Mouse (Mus musculus): Measurements from ENCODE around the gene Muc4. TPM values are rescaled to one million over a fixed set of nuclear protein-coding genes. Genes with fewer than 3 reads are reported as not detected.

Muc4 gene
- polyA plus RNA-seq, 1 experiment = 0.12 TPM

DNA sequence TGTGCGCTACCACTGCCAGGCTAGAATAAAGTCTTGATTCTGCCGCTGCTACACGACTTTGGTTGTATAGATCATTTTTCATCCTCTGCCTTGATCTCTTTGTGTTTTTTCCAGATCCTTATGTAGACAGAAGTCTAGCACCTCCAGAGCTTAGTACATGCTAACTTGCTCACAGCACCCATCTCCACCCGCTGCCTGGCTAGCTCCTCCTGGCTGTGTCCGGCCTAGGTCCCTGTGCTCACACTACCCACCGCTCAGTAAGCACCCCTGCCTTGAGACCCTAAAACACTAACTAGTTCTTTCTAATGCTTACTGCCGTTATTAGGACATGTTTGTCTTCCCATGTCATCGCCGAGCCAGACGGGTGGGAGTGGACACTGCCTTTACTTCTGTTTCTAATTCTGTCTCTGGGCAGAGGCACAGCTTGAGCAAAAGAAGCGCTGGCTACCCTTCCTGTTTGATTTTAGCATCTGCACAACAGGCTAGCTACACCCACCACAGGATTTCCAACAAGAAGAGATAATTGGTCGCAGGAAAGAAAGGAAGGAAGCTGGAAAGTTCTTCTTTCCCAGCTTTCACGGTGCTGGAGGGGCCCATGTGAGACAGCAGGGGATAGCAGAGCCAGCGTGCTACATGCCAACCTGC is 25.1 kb upstream of the Muc4 start:
- Histone ChIP-seq H3K36me3 (ENCODE audit: control insufficient read depth, insufficient read depth) (no peaks in the 10 kb centered on the region), H3K4me3 (no peak overlapping the region), H3K4me2 (ENCODE audit: low read depth) (no peak overlapping the region), H3K79me2 (ENCODE audit: control insufficient read depth, insufficient read depth) (no peaks in the 10 kb centered on the region), H3ac (ENCODE audit: control insufficient read depth, insufficient read length) (no peak overlapping the region), H3K27me3 (ENCODE audit: control insufficient read depth, insufficient read depth, insufficient read length) (no peaks in the 10 kb centered on the region)
- TF ChIP-seq MYOD1 (IDR thresholded peaks at IDR 0.05; ENCODE audit: control insufficient read depth in 1 of 3, insufficient read length in 2 of 3, low read depth in 2 of 3) = no peak
- no peak for TF ChIP-seq E2F4 (IDR thresholded peaks at IDR 0.05; ENCODE audit: insufficient read depth)
- no peak for TF ChIP-seq POLR2AphosphoS2 (IDR thresholded peaks at IDR 0.05; ENCODE audit: insufficient read length, low read depth)
- TF ChIP-seq MYOG (IDR thresholded peaks at IDR 0.05; ENCODE audit: control insufficient read depth in 1 of 3, insufficient read depth in 1 of 3, insufficient read length in 2 of 3, low read depth in 2 of 3) = no peak
- no peak for TF ChIP-seq USF1 (IDR thresholded peaks at IDR 0.05; ENCODE audit: low read depth)
- TF ChIP-seq SRF (IDR thresholded peaks at IDR 0.05; ENCODE audit: control insufficient read depth, insufficient read length, low read depth) = no peak
- TF ChIP-seq TCF3 (IDR thresholded peaks at IDR 0.05; ENCODE audit: insufficient read length, low read depth) = no peak
- TF ChIP-seq TCF12 (IDR thresholded peaks at IDR 0.05; ENCODE audit: insufficient read depth, poor library complexity, severe bottlenecking) = no peak
- no peak for TF ChIP-seq POLR2A (IDR thresholded peaks at IDR 0.05; ENCODE audit: insufficient read length, low read depth)
- TF ChIP-seq MAX (IDR thresholded peaks at IDR 0.05; ENCODE audit: low read depth) = no peak
- no peak for TF ChIP-seq REST (IDR thresholded peaks at IDR 0.05; ENCODE audit: insufficient read depth, insufficient read length)

- Histone ChIP-seq H3K36me3 (ENCODE audit: control insufficient read depth, insufficient read depth) (no peaks in the 10 kb centered on the region), H3K27me3 (ENCODE audit: control insufficient read depth, insufficient read depth, insufficient read length) (no peaks in the 10 kb centered on the region), H3K4me3 (no peak overlapping the region), H3K79me2 (ENCODE audit: control insufficient read depth, insufficient read depth) (no peaks in the 10 kb centered on the region), H3ac (ENCODE audit: control insufficient read depth, insufficient read length) (no peak overlapping the region), H3K4me2 (ENCODE audit: low read depth) (no peak overlapping the region)
- TF ChIP-seq TCF12 (IDR thresholded peaks at IDR 0.05; ENCODE audit: insufficient read depth, poor library complexity, severe bottlenecking) = no peak
- TF ChIP-seq USF1 (IDR thresholded peaks at IDR 0.05; ENCODE audit: low read depth) = no peak
- no peak for TF ChIP-seq POLR2AphosphoS2 (IDR thresholded peaks at IDR 0.05; ENCODE audit: insufficient read length, low read depth)
- TF ChIP-seq POLR2A (IDR thresholded peaks at IDR 0.05; ENCODE audit: insufficient read length, low read depth) = no peak
- TF ChIP-seq SRF (IDR thresholded peaks at IDR 0.05; ENCODE audit: control insufficient read depth, insufficient read length, low read depth) = no peak
- TF ChIP-seq REST (IDR thresholded peaks at IDR 0.05; ENCODE audit: insufficient read depth, insufficient read length) = no peak
- no peak for TF ChIP-seq E2F4 (IDR thresholded peaks at IDR 0.05; ENCODE audit: insufficient read depth)
- TF ChIP-seq MYOG (IDR thresholded peaks at IDR 0.05; ENCODE audit: control insufficient read depth in 1 of 3, insufficient read depth in 1 of 3, insufficient read length in 2 of 3, low read depth in 2 of 3) = no peak
- TF ChIP-seq MAX (IDR thresholded peaks at IDR 0.05; ENCODE audit: low read depth) = no peak
- no peak for TF ChIP-seq CEBPB (IDR thresholded peaks at IDR 0.05; ENCODE audit: insufficient read depth, poor library complexity, severe bottlenecking)
- no peak for TF ChIP-seq TCF3 (IDR thresholded peaks at IDR 0.05; ENCODE audit: insufficient read length, low read depth)
Measured at GRCm38 (mm10) chr16:32712202-32712601, 23.5 kb upstream of the Muc4 start.

GRCm38 (mm10) chr16:32713556-32713955 is 22.1 kb upstream of the Muc4 start:
- Histone ChIP-seq H3K79me2 (ENCODE audit: control insufficient read depth, insufficient read depth) (no peaks in the 10 kb centered on the region), H3K27me3 (ENCODE audit: control insufficient read depth, insufficient read depth, insufficient read length) (no peaks in the 10 kb centered on the region), H3K4me3 (no peak overlapping the region), H3K36me3 (ENCODE audit: control insufficient read depth, insufficient read depth) (no peaks in the 10 kb centered on the region), H3K4me2 (ENCODE audit: low read depth) (no peak overlapping the region), H3ac (ENCODE audit: control insufficient read depth, insufficient read length) (no peak overlapping the region)
- TF ChIP-seq CEBPB (IDR thresholded peaks at IDR 0.05; ENCODE audit: insufficient read depth, poor library complexity, severe bottlenecking) (no peak), MAX (IDR thresholded peaks at IDR 0.05; ENCODE audit: low read depth) (no peak), POLR2AphosphoS2 (IDR thresholded peaks at IDR 0.05; ENCODE audit: insufficient read length, low read depth) (no peak), POLR2A (IDR thresholded peaks at IDR 0.05; ENCODE audit: insufficient read length, low read depth) (no peak), MYOD1 (IDR thresholded peaks at IDR 0.05; ENCODE audit: control insufficient read depth in 1 of 3, insufficient read length in 2 of 3, low read depth in 2 of 3) (no peak), E2F4 (IDR thresholded peaks at IDR 0.05; ENCODE audit: insufficient read depth) (no peak), MYOG (IDR thresholded peaks at IDR 0.05; ENCODE audit: control insufficient read depth in 1 of 3, insufficient read depth in 1 of 3, insufficient read length in 2 of 3, low read depth in 2 of 3) (no peak), USF1 (IDR thresholded peaks at IDR 0.05; ENCODE audit: low read depth) (no peak), TCF12 (IDR thresholded peaks at IDR 0.05; ENCODE audit: insufficient read depth, poor library complexity, severe bottlenecking) (no peak), TCF3 (IDR thresholded peaks at IDR 0.05; ENCODE audit: insufficient read length, low read depth) (no peak), REST (IDR thresholded peaks at IDR 0.05; ENCODE audit: insufficient read depth, insufficient read length) (no peak), SRF (IDR thresholded peaks at IDR 0.05; ENCODE audit: control insufficient read depth, insufficient read length, low read depth) (no peak)

- no peak overlapping the region for H3K4me3 ChIP-seq
Measured at GRCm38 (mm10) chr16:32715364-32715763, 20.3 kb upstream of the Muc4 start.

More at GRCm38 (mm10) chr16:32715364-32715763, 20.3 kb upstream of the Muc4 start:
- Histone ChIP-seq H3K79me2 (ENCODE audit: control insufficient read depth, insufficient read depth) (no peaks in the 10 kb centered on the region), H3K27me3 (ENCODE audit: control insufficient read depth, insufficient read depth, insufficient read length) (no peaks in the 10 kb centered on the region), H3ac (ENCODE audit: control insufficient read depth, insufficient read length) (no peak overlapping the region), H3K36me3 (ENCODE audit: control insufficient read depth, insufficient read depth) (no peaks in the 10 kb centered on the region), H3K4me2 (ENCODE audit: low read depth) (no peak overlapping the region)
- TF ChIP-seq REST (IDR thresholded peaks at IDR 0.05; ENCODE audit: insufficient read depth, insufficient read length) (no peak), CEBPB (IDR thresholded peaks at IDR 0.05; ENCODE audit: insufficient read depth, poor library complexity, severe bottlenecking) (no peak), MAX (IDR thresholded peaks at IDR 0.05; ENCODE audit: low read depth) (no peak), TCF3 (IDR thresholded peaks at IDR 0.05; ENCODE audit: insufficient read length, low read depth) (no peak), E2F4 (IDR thresholded peaks at IDR 0.05; ENCODE audit: insufficient read depth) (no peak), POLR2AphosphoS2 (IDR thresholded peaks at IDR 0.05; ENCODE audit: insufficient read length, low read depth) (no peak), USF1 (IDR thresholded peaks at IDR 0.05; ENCODE audit: low read depth) (no peak), MYOD1 (IDR thresholded peaks at IDR 0.05; ENCODE audit: control insufficient read depth in 1 of 3, insufficient read length in 2 of 3, low read depth in 2 of 3) (no peak), POLR2A (IDR thresholded peaks at IDR 0.05; ENCODE audit: insufficient read length, low read depth) (no peak)

All from myocyte (in vitro differentiated cells).